Mouse (Mus musculus): Measurements from ENCODE around the gene Napb.

GRCm38 (mm10) chr2:148719271-148719995 lies 12.8 kb downstream of the Napb start:
- TF ChIP-seq CTCF (IDR thresholded peaks at IDR 0.05; ENCODE audit: low read depth): no peak
- no peak for TF ChIP-seq EP300 (IDR thresholded peaks at IDR 0.05; ENCODE audit: low read depth)

Measured in liver, embryonic 14.5 days (tissue).